Mouse (Mus musculus) olfactory bulb, adult 2 months (tissue): ENCODE results near the gene Fyb.

Experiments used
- CTCF ChIP-seq: fragments of 200-500 bp; IDR thresholded peaks from 2 replicates; pipeline ENCODE4 v1.5.1; 2012; ENCODE audit warnings: low read depth, mild to moderate bottlenecking, low read length, moderate library complexity; ENCODE audit not compliant: insufficient read depth
- POLR2A ChIP-seq: fragments of 200-500 bp; IDR thresholded peaks from 2 replicates; pipeline ENCODE4 v1.6.1; 2012; ENCODE audit warnings: mild to moderate bottlenecking, low read depth, low read length, moderate library complexity; ENCODE audit not compliant: insufficient read depth

GRCm38 (mm10) chr15:6707551-6707935 lies 184.9 kb downstream of the Fyb start:
- TF ChIP-seq POLR2A (no peak), CTCF (no peak)
